Comparison of ENCODE assay signal across 8 mouse cellular contexts in the genomic region with DNA sequence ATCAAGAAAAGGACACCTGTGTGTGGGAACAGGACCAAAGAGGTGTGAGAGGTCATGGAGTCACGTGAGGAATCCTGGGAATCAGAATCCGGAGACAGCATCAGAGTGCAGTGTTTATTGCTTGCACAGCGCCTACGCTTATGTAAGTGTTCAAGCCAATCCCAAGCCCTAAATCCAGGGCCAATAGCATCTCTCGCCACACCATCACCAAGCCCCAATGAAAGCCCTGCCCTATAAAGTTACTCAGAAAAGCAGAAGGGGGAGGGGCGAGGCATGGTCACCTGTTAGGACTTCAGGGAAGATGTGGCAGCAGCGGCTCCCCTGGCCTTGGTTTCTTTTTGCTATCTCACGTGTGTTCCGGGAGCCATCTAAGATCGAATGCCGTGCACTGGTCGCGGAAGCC. TPM values are rescaled to one million over a fixed set of nuclear protein-coding genes. Genes with fewer than 3 reads are reported as not detected.
A peak's percentile ranks its signal among the peaks of the same experiment; 100 is the strongest.
DNase-seq lines count a peak whose midpoint lies in the region; ATAC-seq lines count a peak whose summit lies in the region.

No protein-coding gene starts in this region.

- DNase-seq in layer of hippocampus, adult 9-11 months = peak; percentile 30
- no peak for DNase-seq in layer of hippocampus, postnatal 36 days
- peak; percentile 80 for DNase-seq in cerebellum, adult 11-12 months
- DNase-seq in forebrain, embryonic 14.5 days (ENCODE audit: low spot score) = peak; percentile 25
- peak; percentile 73 for DNase-seq in intestine, embryonic 14.5 days (ENCODE audit: low spot score)
- DNase-seq in neural tube, embryonic 10.5 days (ENCODE audit: extremely low spot score, low spot score) = peak; percentile 19
- peak; percentile 20 to 48 for DNase-seq in thymus, postnatal 36 days

- H3K4me3 ChIP-seq in forebrain, embryonic 14.5 days (ENCODE audit: low read depth, low read length) = no peak overlapping the region
- H3K4me3 ChIP-seq in intestine, embryonic 14.5 days (ENCODE audit: low read depth, low read length) = peak overlapping the region; percentile 17
- peak overlapping the region; percentile 53 for H3K4me3 ChIP-seq in liver, embryonic 15.5 days (replicated peaks)

- H3K4me2 ChIP-seq in forebrain, embryonic 14.5 days (ENCODE audit: low read length) = peak overlapping the region; percentile 38; the same call in 1 of the 2 replicates
- peak overlapping the region; percentile 37 for H3K4me2 ChIP-seq in intestine, embryonic 14.5 days (ENCODE audit: low read length)
- peak overlapping the region; percentile 70 for H3K4me2 ChIP-seq in liver, embryonic 15.5 days

- no peaks in the 10 kb centered on the region for H3K9me3 ChIP-seq in forebrain, embryonic 14.5 days (replicated peaks; ENCODE audit: control insufficient read depth, low read length)
- H3K9me3 ChIP-seq in intestine, embryonic 14.5 days (ENCODE audit: control insufficient read depth, low read length) = no peaks in the 10 kb centered on the region
- no peaks in the 10 kb centered on the region for H3K9me3 ChIP-seq in liver, embryonic 15.5 days (replicated peaks)

- 16% methylated on average over 13 of the region's 13 CpGs for WGBS in forebrain, embryonic 14.5 days
- 9% methylated on average over 13 of the region's 13 CpGs for WGBS in intestine, embryonic 14.5 days
- 10% methylated on average over 13 of the region's 13 CpGs for WGBS in liver, embryonic 15.5 days (ENCODE audit: insufficient replicate concordance)

- H3K36me3 ChIP-seq in forebrain, embryonic 14.5 days (ENCODE audit: control insufficient read depth, insufficient read depth, low read length) = peaks cover 2% of the 10 kb centered on the region; the same call in 1 of the 2 replicates
- H3K36me3 ChIP-seq in intestine, embryonic 14.5 days (ENCODE audit: control insufficient read depth, insufficient read depth, low read length) = peaks cover under 1% of the 10 kb centered on the region; the same call in 1 of the 2 replicates
- peaks cover under 1% of the 10 kb centered on the region; the same call in 1 of the 2 replicates for H3K36me3 ChIP-seq in liver, embryonic 15.5 days (replicated peaks)

- no peaks in the 10 kb centered on the region for H3K27me3 ChIP-seq in forebrain, embryonic 14.5 days (replicated peaks; ENCODE audit: control insufficient read depth, insufficient read depth, low read length)
- no peaks in the 10 kb centered on the region for H3K27me3 ChIP-seq in intestine, embryonic 14.5 days (replicated peaks; ENCODE audit: control insufficient read depth, insufficient read depth, low read length)
- H3K27me3 ChIP-seq in liver, embryonic 15.5 days = no peaks in the 10 kb centered on the region

- no peak for ATAC-seq in forebrain, embryonic 14.5 days
- peak; percentile 64; the same call in 1 of the 2 replicates for ATAC-seq in intestine, embryonic 14.5 days (replicated peaks; ENCODE audit: low FRiP score, low TSS enrichment, low read depth)
- peak; percentile 71 for ATAC-seq in liver, embryonic 15.5 days (ENCODE audit: insufficient read depth)

- no peaks in the 10 kb centered on the region for H3K4me1 ChIP-seq in forebrain, embryonic 14.5 days (ENCODE audit: control insufficient read depth, insufficient read depth, low read length)
- H3K4me1 ChIP-seq in intestine, embryonic 14.5 days (replicated peaks; ENCODE audit: control insufficient read depth, insufficient read depth, low read length) = no peaks in the 10 kb centered on the region; the same call in 1 of the 2 replicates
- H3K4me1 ChIP-seq in liver, embryonic 15.5 days (replicated peaks) = peaks cover 26% of the 10 kb centered on the region

- no peak overlapping the region for H3K9ac ChIP-seq in forebrain, embryonic 14.5 days (ENCODE audit: low read length)
- H3K9ac ChIP-seq in intestine, embryonic 14.5 days (ENCODE audit: low read length) = no peak overlapping the region
- 0 out of 2 replicates have a peak overlapping the region, but pooled peaks have one; percentile 19 for H3K9ac ChIP-seq in liver, embryonic 15.5 days

- H3K27ac ChIP-seq in forebrain, embryonic 14.5 days (ENCODE audit: low read depth, low read length) = no peak overlapping the region
- H3K27ac ChIP-seq in intestine, embryonic 14.5 days (ENCODE audit: low read depth) = no peak overlapping the region
- no peak overlapping the region for H3K27ac ChIP-seq in liver, embryonic 15.5 days (replicated peaks)

RNA-seq across cellular contexts. Expression of a gene that starts 14.9 kb away (rescaled TPM):
- 100 to 1,000 TPM; 137 TPM for total RNA-seq in layer of hippocampus, postnatal 36 days (2021)
- 554 and 641 TPM in 2 replicates for polyA plus RNA-seq in forebrain, embryonic 14.5 days (2014; fragmentation: Nextera tagmentation; extraction: Ambion mirVana)
- polyA plus RNA-seq in intestine, embryonic 14.5 days (2014; fragmentation: Nextera tagmentation; extraction: Ambion mirVana) = 514 and 518 TPM in 2 replicates
- polyA plus RNA-seq in liver, embryonic 15.5 days (2015; fragmentation: Nextera tagmentation; extraction: Ambion mirVana) = 195 and 226 TPM in 2 replicates

Comparison
In these comparisons a context has a peak if more than half of its experiments do, and no peak if none do; other contexts are left out.
1. DNase-seq: peak in layer of hippocampus, adult 9-11 months (single experiment), cerebellum, adult 11-12 months (single experiment), forebrain, embryonic 14.5 days (single experiment), intestine, embryonic 14.5 days (single experiment), neural tube, embryonic 10.5 days (single experiment) and thymus, postnatal 36 days (2 of 2); none in layer of hippocampus, postnatal 36 days (0 of 2).
2. Peak in every context shown above with its lines, with median percentiles within 50 percentile points of each other: H3K4me2 ChIP-seq.